Mouse (Mus musculus) ES-E14 (cell line): ENCODE data around the gene Cd180. TPM values are rescaled to one million over a fixed set of nuclear protein-coding genes. Genes with fewer than 3 reads are reported as not detected.

ENCODE experiments used
- DNase-seq: peaks from one replicate; pipeline ENCODE4 v3.0.0-alpha.2; 2013; ENCODE audit warnings: low read depth, low spot score
- H3K27ac ChIP-seq: 2 replicates; pipeline ENCODE4 v1.5.1; 2012; ENCODE audit warnings: low read depth, mild to moderate bottlenecking, low read length, moderate library complexity, mixed read lengths; ENCODE audit not compliant: poor library complexity, insufficient read depth, severe bottlenecking
- H3K36me3 ChIP-seq: 2 replicates; pipeline ENCODE4 v1.6.1; 2012; ENCODE audit warnings: mild to moderate bottlenecking, low read length, moderate library complexity, mixed read lengths; ENCODE audit not compliant: control insufficient read depth, poor library complexity, insufficient read depth, severe bottlenecking
- H3K4me1 ChIP-seq, 2 experiments: fragments of 150-350 bp in 1 of 2; sonication (generic) in 1 of 2; 2 replicates each; pipeline ENCODE4 v1.6.1; 2012; ENCODE audit warnings: low read length in 2 of 2, mild to moderate bottlenecking in 1 of 2, mixed read lengths in 1 of 2; ENCODE audit not compliant: control insufficient read depth in 2 of 2, insufficient read depth in 2 of 2, poor library complexity in 1 of 2
- H3K4me3 ChIP-seq, 2 experiments: fragments of 150-350 bp in 1 of 2; sonication (generic) in 1 of 2; 2 replicates each; pipeline ENCODE4 v1.5.1; 2012; ENCODE audit warnings: low read length in 2 of 2, low read depth in 1 of 2, mild to moderate bottlenecking in 1 of 2, mixed read lengths in 1 of 2; ENCODE audit not compliant: insufficient read depth in 1 of 2, poor library complexity in 1 of 2, severe bottlenecking in 1 of 2
- H3K9ac ChIP-seq: 2 replicates; pipeline ENCODE4 v1.6.1; 2012; ENCODE audit warnings: low read depth, mild to moderate bottlenecking, low read length, mixed read lengths; ENCODE audit not compliant: poor library complexity, insufficient read depth, severe bottlenecking
- H3K9me3 ChIP-seq: fragments of 150-350 bp; sonication (generic); 2 replicates; pipeline ENCODE4 v1.6.1; 2012; ENCODE audit warnings: low read depth, mild to moderate bottlenecking, low read length; ENCODE audit not compliant: control insufficient read depth, insufficient read depth
- CHD2 ChIP-seq: IDR thresholded peaks from 2 replicates; pipeline ENCODE4 v1.6.1; 2014; ENCODE audit warnings: mild to moderate bottlenecking, low read depth, low read length, inconsistent platforms
- HCFC1 ChIP-seq: IDR thresholded peaks from 2 replicates; pipeline ENCODE4 v1.6.1; 2012; ENCODE audit warnings: low read length, inconsistent platforms, borderline replicate concordance; ENCODE audit not compliant: insufficient read depth
- MAFK ChIP-seq: IDR thresholded peaks from 2 replicates; pipeline ENCODE4 v1.6.1; 2014; ENCODE audit warnings: mild to moderate bottlenecking, low read depth, low read length, inconsistent platforms; ENCODE audit not compliant: insufficient read depth
- ZC3H11A ChIP-seq: IDR thresholded peaks from 2 replicates; pipeline ENCODE4 v1.6.1; 2012; ENCODE audit warnings: low read depth, mild to moderate bottlenecking, inconsistent platforms, low read length, borderline replicate concordance
- ZNF384 ChIP-seq: IDR thresholded peaks from 2 replicates; pipeline ENCODE4 v1.6.1; 2012; ENCODE audit warnings: low read depth, low read length, inconsistent platforms
- in situ Hi-C, 2 experiments: fragments of 600-800 bp; cut with MboI; formaldehyde crosslinking; loops; one replicate each; pipeline ENCODE4 v1.15.1; 2025; ENCODE audit warnings: low sequenced_read_pairs in 2 of 2, inconsistent platforms in 1 of 2; ENCODE audit not compliant: unreplicated experiment in 2 of 2
- total RNA-seq: library from RNA; depleted of rRNA; stranded (reverse); fragments of 300-350 nt; gene quantifications from 2 replicates; pipeline ENCODE4 v1.2.3, GENCODE M21; 2012

Gene Cd180
- total RNA-seq, 1 experiment = 0.13 TPM

- H3K4me3 ChIP-seq = no peak overlapping the region
- no peaks in the 10 kb centered on the region for H3K36me3 ChIP-seq
- no peak for DNase-seq
- in situ Hi-C loops = no loop called here
- H3K9ac ChIP-seq = no peak overlapping the region
- no peaks in the 10 kb centered on the region for H3K4me1 ChIP-seq
- TF ChIP-seq MAFK (no peak), ZNF384 (no peak), ZC3H11A (no peak)
- H3K27ac ChIP-seq = no peak overlapping the region
- H3K9me3 ChIP-seq = no peaks in the 10 kb centered on the region
Observed at GRCm38 (mm10) chr13:102684890-102685289, 8.5 kb upstream of the Cd180 start.

- Histone ChIP-seq H3K4me1 (peaks cover 6 to 8% of the 10 kb centered on the region in 2 experiments; a peak in 2 of 4 replicates), H3K27ac (no peak overlapping the region), H3K9me3 (no peaks in the 10 kb centered on the region), H3K36me3 (no peaks in the 10 kb centered on the region), H3K9ac (no peak overlapping the region), H3K4me3 (no peak overlapping the region)
- no peak for TF ChIP-seq MAFK
- TF ChIP-seq HCFC1 = no peak
- no peak for TF ChIP-seq ZNF384
- TF ChIP-seq CHD2 = no peak
- no peak for TF ChIP-seq ZC3H11A
- in situ Hi-C loops = no loop called here
- DNase-seq = no peak
Observed at GRCm38 (mm10) chr13:102688121-102688520, 5.2 kb upstream of the Cd180 start.

- H3K9me3 ChIP-seq = no peaks in the 10 kb centered on the region
- no peak overlapping the region for H3K27ac ChIP-seq
- peaks cover 6 to 9% of the 10 kb centered on the region in 2 experiments; a peak in 2 of 4 replicates for H3K4me1 ChIP-seq
- in situ Hi-C loops = no loop called here
- no peak overlapping the region for H3K9ac ChIP-seq
- no peak overlapping the region for H3K4me3 ChIP-seq
- no peak for DNase-seq
- TF ChIP-seq HCFC1 (no peak), CHD2 (no peak), ZNF384 (no peak), MAFK (no peak), ZC3H11A (no peak)
- no peaks in the 10 kb centered on the region for H3K36me3 ChIP-seq
Observed at GRCm38 (mm10) chr13:102689201-102690090, 3.9 kb upstream of the Cd180 start.

- no peak overlapping the region for H3K9ac ChIP-seq
- H3K27ac ChIP-seq = no peak overlapping the region
- H3K4me1 ChIP-seq = peaks cover 6 to 9% of the 10 kb centered on the region in 2 experiments; a peak in 2 of 4 replicates
- no peak for DNase-seq
- H3K36me3 ChIP-seq = no peaks in the 10 kb centered on the region
- in situ Hi-C loops = no loop called here
- H3K4me3 ChIP-seq = no peak overlapping the region
- no peaks in the 10 kb centered on the region for H3K9me3 ChIP-seq
- no peak for TF ChIP-seq ZC3H11A
- no peak for TF ChIP-seq HCFC1
- no peak for TF ChIP-seq ZNF384
Observed at GRCm38 (mm10) chr13:102690184-102690583, 3.2 kb upstream of the Cd180 start.
